Mouse (Mus musculus): ENCODE measurements at regions not wholly inside any gene's neighbourhood (a gene's known extent, or its start where the extent isn't known, plus 50 kb on each side); places are given as distances from the start of the nearest gene placed in this dataset.

DNA sequence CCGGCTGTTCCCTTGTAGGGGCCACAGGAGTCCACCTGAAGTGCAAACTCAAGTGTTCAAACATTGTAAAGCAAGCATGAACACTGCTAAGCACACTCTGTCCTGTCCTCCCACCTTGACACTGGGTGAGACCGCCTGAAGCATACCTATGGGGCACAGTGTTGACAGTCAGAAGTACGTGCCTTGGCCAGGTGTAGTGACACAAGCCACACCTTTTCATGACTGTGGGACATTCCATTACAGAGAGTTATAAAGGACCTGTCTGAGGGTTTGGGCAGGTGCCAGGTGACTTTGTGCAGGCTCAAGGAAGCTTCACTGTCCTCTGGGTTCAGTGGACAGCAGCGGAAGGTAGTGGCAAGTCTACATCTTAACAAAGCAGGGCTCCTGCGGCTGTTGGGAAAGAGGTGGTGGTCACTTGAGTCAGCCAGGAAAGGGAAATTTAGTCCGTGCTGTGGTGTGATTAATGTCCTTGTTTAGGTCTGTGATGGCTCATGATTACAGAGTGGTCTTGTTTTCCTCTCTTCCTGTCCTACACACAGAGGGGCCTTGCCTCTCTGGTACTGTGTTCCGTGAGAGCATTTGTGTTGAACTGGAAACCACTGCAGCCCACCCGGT, 112.5 kb downstream of the Nufip1 start:
- TF ChIP-seq CTCF (IDR thresholded peaks at IDR 0.05) (no peak), EP300 (IDR thresholded peaks at IDR 0.05) (peak; percentile 99)
